Mouse (Mus musculus) kidney, adult 2 months (tissue): Measurements from ENCODE around the gene Gm3646. TPM values are rescaled to one million over a fixed set of nuclear protein-coding genes. Genes with fewer than 3 reads are reported as not detected.

ENCODE experiments used
- DNase-seq: peaks from one replicate; pipeline ENCODE4 v3.0.0; 2021
- H3K27ac ChIP-seq: fragments of 200-500 bp; 2 replicates; pipeline ENCODE4 v1.5.1; 2012; ENCODE audit warnings: low read depth, low read length, control low read depth, inconsistent platforms; ENCODE audit not compliant: insufficient read depth
- H3K27me3 ChIP-seq: fragments of 200-500 bp; replicated peaks from 2 replicates; pipeline ENCODE4 v1.6.1; 2012; ENCODE audit warnings: mild to moderate bottlenecking, moderate library complexity, low read length, inconsistent platforms; ENCODE audit not compliant: control insufficient read depth, insufficient read depth
- H3K36me3 ChIP-seq: fragments of 200-500 bp; 2 replicates; pipeline ENCODE4 v1.6.1; 2012; ENCODE audit warnings: mild to moderate bottlenecking, moderate library complexity, low read length, inconsistent platforms; ENCODE audit not compliant: control insufficient read depth, insufficient read depth
- H3K4me1 ChIP-seq: fragments of 200-500 bp; 2 replicates; pipeline ENCODE4 v1.6.1; 2011; ENCODE audit warnings: low read length; ENCODE audit not compliant: control insufficient read depth, insufficient read depth
- H3K4me3 ChIP-seq: fragments of 200-500 bp; 2 replicates; pipeline ENCODE4 v1.5.1; 2011; ENCODE audit warnings: mild to moderate bottlenecking, low read depth, low read length, control low read depth; ENCODE audit not compliant: insufficient read depth
- CTCF ChIP-seq: fragments of 200-500 bp; conservative IDR thresholded peaks from 2 replicates; pipeline ENCODE4 v1.5.1; 2011; ENCODE audit warnings: low read depth, mild to moderate bottlenecking, control low read depth, low read length, moderate library complexity, mixed read lengths; ENCODE audit not compliant: insufficient read depth, insufficient read length
- POLR2A ChIP-seq: fragments of 200-500 bp; IDR thresholded peaks from one replicate; pipeline ENCODE4 v1.6.1; 2011; ENCODE audit warnings: low read depth, low read length, control low read depth
- WGBS: fragments of 180-500 bp; shearing (Covaris S2); methylation state at CpG from one replicate; pipeline ENCODE4 v1.1.7; 2018; 5-methylcytosine and 5-hydroxymethylcytosine counted together
- polyA plus RNA-seq: library from polyadenylated mRNA; depleted of rRNA; stranded (reverse); fragments of >200 nt; gene quantifications from 2 replicates; pipeline ENCODE4 v1.2.3, GENCODE M21; 2012

Gene Gm3646
- polyA plus RNA-seq, 1 experiment = not detected

- DNase-seq = peak; percentile 96
- WGBS = under 1% methylated on average over 10 of the region's 10 CpGs
- Histone ChIP-seq H3K4me3 (peak overlapping the region; percentile 23; the same call in 1 of the 2 replicates), H3K36me3 (no peaks in the 10 kb centered on the region), H3K27ac (peak overlapping the region; percentile 84), H3K27me3 (no peaks in the 10 kb centered on the region), H3K4me1 (no peaks in the 10 kb centered on the region; the same call in 1 of the 2 replicates)
- TF ChIP-seq POLR2A (no peak), CTCF (no peak)
Observed at GRCm38 (mm10) chr1:39762025-39762370, 43.1 kb downstream of the Gm3646 start.

GRCm38 (mm10) chr1:39761211-39762024 is 43.7 kb downstream of the Gm3646 start:
- H3K4me3 ChIP-seq = peak overlapping the region; percentile 23; the same call in 1 of the 2 replicates
- H3K36me3 ChIP-seq = no peaks in the 10 kb centered on the region
- H3K27ac ChIP-seq = peak overlapping the region; percentile 84
- WGBS = 4% methylated on average over 22 of the region's 22 CpGs
- H3K27me3 ChIP-seq = no peaks in the 10 kb centered on the region
- no peaks in the 10 kb centered on the region; the same call in 1 of the 2 replicates for H3K4me1 ChIP-seq
- peak; percentile 69 for TF ChIP-seq CTCF
- no peak for TF ChIP-seq POLR2A
- DNase-seq = peak; percentile 86

DNA sequence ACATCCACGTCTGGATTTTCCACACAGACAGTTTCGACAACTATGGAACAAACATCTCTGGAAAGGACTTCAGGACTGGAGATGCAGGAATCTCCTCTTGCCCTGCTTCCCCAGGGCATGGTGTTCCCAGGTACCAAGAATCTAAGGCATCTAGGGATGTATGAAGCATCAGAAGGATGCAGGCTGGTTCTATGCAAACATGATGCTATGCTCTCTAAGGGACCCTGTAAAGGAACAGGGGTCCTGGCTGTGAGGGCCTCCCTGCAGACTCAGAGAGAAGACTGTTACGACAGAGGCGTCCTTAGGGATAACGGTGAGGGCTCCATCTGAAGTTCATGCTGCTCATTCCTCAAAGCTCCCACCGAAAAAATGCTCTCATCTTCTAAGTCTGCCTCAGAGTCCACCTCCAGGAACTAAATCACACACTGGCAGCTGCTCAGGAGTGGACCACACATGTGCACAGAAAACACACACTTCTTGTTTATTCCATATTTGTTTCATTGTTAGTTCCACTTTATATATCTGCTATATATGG is 44.9 kb downstream of the Gm3646 start:
- no peak overlapping the region for H3K27ac ChIP-seq

GRCm38 (mm10) chr1:39759231-39760175 is 45.6 kb downstream of the Gm3646 start:
- Histone ChIP-seq H3K4me3 (no peak overlapping the region), H3K36me3 (no peaks in the 10 kb centered on the region), H3K4me1 (no peaks in the 10 kb centered on the region; the same call in 1 of the 2 replicates), H3K27ac (no peak overlapping the region), H3K27me3 (no peaks in the 10 kb centered on the region)
- peak; percentile 23 for DNase-seq
- 40% methylated on average over 9 of the region's 9 CpGs for WGBS
- TF ChIP-seq CTCF (no peak), POLR2A (no peak)

More for the DNA sequence above, 44.9 kb downstream of the Gm3646 start:
- Histone ChIP-seq H3K4me1 (no peaks in the 10 kb centered on the region; the same call in 1 of the 2 replicates), H3K27me3 (no peaks in the 10 kb centered on the region), H3K36me3 (no peaks in the 10 kb centered on the region), H3K4me3 (no peak overlapping the region)
- DNase-seq = no peak
- 86% methylated on average over 6 of the region's 6 CpGs for WGBS
- TF ChIP-seq CTCF = no peak
- no peak for TF ChIP-seq POLR2A

DNA sequence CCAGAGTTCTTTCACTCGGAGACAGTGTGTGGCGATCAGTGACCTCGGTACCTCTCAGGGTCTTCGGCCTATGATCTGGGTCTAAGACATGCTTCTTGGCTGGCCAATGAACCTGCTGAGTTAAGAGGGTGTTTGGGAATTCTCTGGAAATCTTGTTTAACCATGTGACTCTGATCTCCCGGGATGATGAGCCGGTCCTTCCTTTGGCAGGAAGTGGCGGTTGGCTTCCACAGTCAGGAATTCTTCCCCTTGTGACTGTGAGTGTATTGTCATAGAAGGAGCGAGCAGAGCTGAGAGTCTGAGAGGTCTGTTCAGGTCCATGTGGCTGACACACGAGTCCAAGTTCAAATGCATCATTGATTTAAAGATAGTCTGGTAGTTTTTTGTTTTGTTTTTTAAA is 46.9 kb downstream of the Gm3646 start:
- Histone ChIP-seq H3K27ac (no peak overlapping the region), H3K4me3 (no peak overlapping the region)
- WGBS = 64% methylated on average over 9 of the region's 9 CpGs

GRCm38 (mm10) chr1:39756952-39757351 is 48.2 kb downstream of the Gm3646 start:
- Histone ChIP-seq H3K27me3 (no peaks in the 10 kb centered on the region), H3K27ac (no peak overlapping the region), H3K36me3 (no peaks in the 10 kb centered on the region), H3K4me3 (no peak overlapping the region), H3K4me1 (no peaks in the 10 kb centered on the region)
- no peak for DNase-seq
- TF ChIP-seq POLR2A (no peak), CTCF (no peak)
- WGBS = 87% methylated on average over 11 of the region's 11 CpGs

More for the DNA sequence above, 46.9 kb downstream of the Gm3646 start:
- Histone ChIP-seq H3K27me3 (no peaks in the 10 kb centered on the region), H3K4me1 (no peaks in the 10 kb centered on the region; the same call in 1 of the 2 replicates), H3K36me3 (no peaks in the 10 kb centered on the region)
- TF ChIP-seq CTCF (no peak), POLR2A (no peak)
- DNase-seq = peak; percentile 65
